Mouse (Mus musculus) cerebellum, adult 2 months (tissue): ENCODE results near the gene Cdk9. TPM values are rescaled to one million over a fixed set of nuclear protein-coding genes. Genes with fewer than 3 reads are reported as not detected.

Source experiments
- DNase-seq, 2 experiments: peaks; one replicate each; pipeline ENCODE4 v3.0.0; 2021
- H3K27ac ChIP-seq: fragments of 200-500 bp; 2 replicates; pipeline ENCODE4 v1.5.1; 2012; ENCODE audit warnings: low read length, control low read depth, inconsistent platforms; ENCODE audit not compliant: insufficient read depth
- H3K27me3 ChIP-seq: fragments of 200-500 bp; 2 replicates; pipeline ENCODE4 v1.6.1; 2012; ENCODE audit warnings: inconsistent platforms, mild to moderate bottlenecking, low read length, moderate library complexity; ENCODE audit not compliant: control insufficient read depth, insufficient read depth
- H3K4me1 ChIP-seq: fragments of 200-500 bp; 2 replicates; pipeline ENCODE4 v1.6.1; 2011; ENCODE audit warnings: low read length; ENCODE audit not compliant: control insufficient read depth, insufficient read depth
- H3K4me3 ChIP-seq: fragments of 200-500 bp; replicated peaks from 2 replicates; pipeline ENCODE3; 2011; ENCODE audit warnings: mild to moderate bottlenecking, low read depth, low read length, control low read depth; ENCODE audit not compliant: insufficient read depth
- CTCF ChIP-seq: fragments of 200-500 bp; IDR thresholded peaks from 2 replicates; pipeline ENCODE4 v1.5.1; 2011; ENCODE audit warnings: low read depth, mild to moderate bottlenecking, control low read depth, low read length, moderate library complexity, borderline replicate concordance; ENCODE audit not compliant: insufficient read depth
- POLR2A ChIP-seq: fragments of 200-500 bp; IDR thresholded peaks from 2 replicates; pipeline ENCODE4 v1.6.1; 2011; ENCODE audit warnings: low read length, control low read depth, borderline replicate concordance; ENCODE audit not compliant: insufficient read depth
- WGBS: fragments of 180-500 bp; shearing (Covaris S2); methylation state at CpG from one replicate; pipeline ENCODE4 v1.1.7; 2018; 5-methylcytosine and 5-hydroxymethylcytosine counted together
- polyA plus RNA-seq: library from polyadenylated mRNA; depleted of rRNA; stranded (reverse); fragments of >200 nt; gene quantifications from 2 replicates; pipeline ENCODE4 v1.2.3, GENCODE M21; 2012

Cdk9 gene
- polyA plus RNA-seq, 1 experiment, result 186 TPM

GRCm38 (mm10) chr2:32731911-32732310, 19.0 kb upstream of the Cdk9 start:
- TF ChIP-seq CTCF, result no peak
- TF ChIP-seq POLR2A, result no peak
- H3K27ac ChIP-seq, result no peak overlapping the region
- no peak overlapping the region for H3K4me3 ChIP-seq
- H3K27me3 ChIP-seq, result no peaks in the 10 kb centered on the region
- WGBS, result 75% methylated on average over 4 of the region's 4 CpGs
- DNase-seq, result no peak
- H3K4me1 ChIP-seq, result no peaks in the 10 kb centered on the region

GRCm38 (mm10) chr2:32730854-32731253, 18.0 kb upstream of the Cdk9 start:
- no peaks in the 10 kb centered on the region for H3K4me1 ChIP-seq
- H3K27ac ChIP-seq, result no peak overlapping the region
- 47% methylated on average over 11 of the region's 11 CpGs for WGBS
- no peaks in the 10 kb centered on the region for H3K27me3 ChIP-seq
- DNase-seq, result no peak
- H3K4me3 ChIP-seq, result no peak overlapping the region
- TF ChIP-seq POLR2A, result no peak
- TF ChIP-seq CTCF, result no peak

GRCm38 (mm10) chr2:32729547-32729946, 16.7 kb upstream of the Cdk9 start:
- TF ChIP-seq CTCF, result no peak
- no peak for TF ChIP-seq POLR2A
- no peak overlapping the region for H3K27ac ChIP-seq
- H3K27me3 ChIP-seq, result no peaks in the 10 kb centered on the region
- DNase-seq, result no peak
- no peak overlapping the region for H3K4me3 ChIP-seq
- no peaks in the 10 kb centered on the region for H3K4me1 ChIP-seq
- WGBS, result 90% methylated on average over 4 of the region's 4 CpGs

- WGBS, result 74% methylated on average over 7 of the region's 7 CpGs
- DNase-seq, result no peak
- no peak for TF ChIP-seq POLR2A
- Histone ChIP-seq H3K4me3 (peak overlapping the region; percentile 2), H3K27ac (no peak overlapping the region), H3K27me3 (no peaks in the 10 kb centered on the region), H3K4me1 (no peaks in the 10 kb centered on the region)
Observed at GRCm38 (mm10) chr2:32728463-32728862, 15.6 kb upstream of the Cdk9 start.

GRCm38 (mm10) chr2:32727435-32727834, 14.6 kb upstream of the Cdk9 start:
- H3K27ac ChIP-seq, result no peak overlapping the region
- WGBS, result under 1% methylated on average over 16 of the region's 16 CpGs
- TF ChIP-seq CTCF (no peak), POLR2A (0 out of 2 replicates have a peak, but pooled peaks have one; percentile 3)

GRCm38 (mm10) chr2:32724832-32725790, 12.2 kb upstream of the Cdk9 start:
- Histone ChIP-seq H3K27me3 (no peaks in the 10 kb centered on the region), H3K27ac (no peak overlapping the region), H3K4me1 (no peaks in the 10 kb centered on the region), H3K4me3 (no peak overlapping the region)
- no peak for DNase-seq
- TF ChIP-seq POLR2A, result no peak
- no peak for TF ChIP-seq CTCF
- whole genome bisulfite sequencing, result 76% methylated on average over 16 of the region's 16 CpGs

More at GRCm38 (mm10) chr2:32727435-32727834, 14.6 kb upstream of the Cdk9 start:
- Histone ChIP-seq H3K4me3 (peak overlapping the region; percentile 50), H3K4me1 (no peaks in the 10 kb centered on the region), H3K27me3 (no peaks in the 10 kb centered on the region)
- peak; percentile 84 to 92 for DNase-seq

- no peak overlapping the region for H3K4me3 ChIP-seq
- no peaks in the 10 kb centered on the region for H3K4me1 ChIP-seq
- 91% methylated on average over 4 of the region's 4 CpGs for WGBS
- H3K27me3 ChIP-seq, result no peaks in the 10 kb centered on the region
- DNase-seq, result no peak
- no peak overlapping the region for H3K27ac ChIP-seq
- no peak for TF ChIP-seq CTCF
- TF ChIP-seq POLR2A, result no peak
Observed at GRCm38 (mm10) chr2:32724149-32724548, 11.3 kb upstream of the Cdk9 start.

- Histone ChIP-seq H3K4me3 (no peak overlapping the region), H3K4me1 (no peaks in the 10 kb centered on the region), H3K27ac (no peak overlapping the region), H3K27me3 (no peaks in the 10 kb centered on the region)
- TF ChIP-seq CTCF (no peak), POLR2A (no peak)
- WGBS, result 77% methylated on average over 3 of the region's 3 CpGs
- no peak for DNase-seq
Observed at GRCm38 (mm10) chr2:32722581-32722980, 9.7 kb upstream of the Cdk9 start.
